Mouse (Mus musculus) liver, embryonic 14.5 days (tissue): ENCODE results near the gene Hivep2. TPM values are rescaled to one million over a fixed set of nuclear protein-coding genes. Genes with fewer than 3 reads are reported as not detected.

Experiments
- ATAC-seq: fragments of 200-750 bp; cut with Nextera tagmentation; 2 replicates; pipeline ENCODE4 v1.8.0; 2017; ENCODE audit warnings: moderate number of reproducible peaks, mild to moderate bottlenecking, moderate library complexity; ENCODE audit not compliant: insufficient read depth
- DNase-seq, 3 experiments: peaks; one replicate each; pipeline ENCODE4 v3.0.0-alpha.2; 2012 to 2013; ENCODE audit warnings: low read depth in 3 of 3, low spot score in 3 of 3
- H3K27ac ChIP-seq: fragments of 300-500 bp; sonication (generic); 2 replicates; pipeline ENCODE4 v1.5.1; 2014; ENCODE audit warnings: moderate library complexity, mild to moderate bottlenecking, control low read depth, inconsistent platforms
- H3K27me3 ChIP-seq: fragments of 300-500 bp; sonication (generic); 2 replicates; pipeline ENCODE4 v1.6.1; 2014; ENCODE audit warnings: mild to moderate bottlenecking, low read length, moderate library complexity; ENCODE audit not compliant: control insufficient read depth, insufficient read depth
- H3K36me3 ChIP-seq: fragments of 300-500 bp; sonication (generic); replicated peaks from 2 replicates; pipeline ENCODE4 v1.6.1; 2014; ENCODE audit warnings: low read depth; ENCODE audit not compliant: control insufficient read depth, insufficient read depth
- H3K4me1 ChIP-seq, 2 experiments: fragments of 200-500 bp in 1 of 2; fragments of 300-500 bp in 1 of 2; sonication (generic) in 1 of 2; replicated peaks; 2 replicates each; pipeline ENCODE4 v1.6.1; 2012 to 2014; ENCODE audit warnings: antibody characterized with exemption in 1 of 2, inconsistent platforms in 1 of 2, low read length in 1 of 2; ENCODE audit not compliant: control insufficient read depth in 2 of 2, insufficient read depth in 2 of 2
- H3K4me2 ChIP-seq: fragments of 300-500 bp; sonication (generic); 2 replicates; pipeline ENCODE4 v1.6.1; 2014; ENCODE audit warnings: low read depth, mild to moderate bottlenecking, control low read depth, moderate library complexity
- H3K4me3 ChIP-seq, 2 experiments: fragments of 200-500 bp in 1 of 2; fragments of 300-500 bp in 1 of 2; sonication (generic) in 1 of 2; 2 replicates each; pipeline ENCODE4 v1.5.1; 2012 to 2014; ENCODE audit warnings: low read depth in 2 of 2, low read length in 2 of 2, mild to moderate bottlenecking in 2 of 2, control low read depth in 1 of 2, inconsistent platforms in 1 of 2, moderate library complexity in 1 of 2; ENCODE audit not compliant: insufficient read depth in 1 of 2
- H3K9ac ChIP-seq: fragments of 300-500 bp; sonication (generic); replicated peaks from 2 replicates; pipeline ENCODE4 v1.6.1; 2014; ENCODE audit warnings: mild to moderate bottlenecking, control low read depth, moderate library complexity
- H3K9me3 ChIP-seq: fragments of 300-500 bp; sonication (generic); 2 replicates; pipeline ENCODE4 v1.6.1; 2016; ENCODE audit warnings: low read length, mixed read lengths; ENCODE audit not compliant: control insufficient read depth
- CTCF ChIP-seq: IDR thresholded peaks from 2 replicates; pipeline ENCODE4 v1.5.1; 2016; ENCODE audit warnings: antibody characterized with exemption, low read depth, control low read depth
- EP300 ChIP-seq: IDR thresholded peaks from 2 replicates; pipeline ENCODE4 v1.6.1; 2016; ENCODE audit warnings: antibody characterized with exemption, low read depth
- WGBS: fragments of 180-500 bp; shearing (Covaris S2); extraction: QIAGEN DNeasy Blood & Tissue Kit; methylation state at CpG from one replicate; pipeline ENCODE4 v1.1.7; 2014; ENCODE audit not compliant: insufficient replicate concordance; 5-methylcytosine and 5-hydroxymethylcytosine counted together
- polyA plus RNA-seq, 2 experiments: library from polyadenylated mRNA; depleted of rRNA in 1 of 2; stranded (reverse) in 1 of 2; unstranded in 1 of 2; fragments of >200 nt; fragmentation: Nextera tagmentation in 1 of 2; extraction: Ambion mirVana in 1 of 2; gene quantifications; 2 replicates each; pipeline versions ENCODE4 v1.2.1 to v1.2.3; 2012 to 2014

The Hivep2 gene
- polyA plus RNA-seq, 2 experiments = 0.32 to 0.33 TPM

DNA sequence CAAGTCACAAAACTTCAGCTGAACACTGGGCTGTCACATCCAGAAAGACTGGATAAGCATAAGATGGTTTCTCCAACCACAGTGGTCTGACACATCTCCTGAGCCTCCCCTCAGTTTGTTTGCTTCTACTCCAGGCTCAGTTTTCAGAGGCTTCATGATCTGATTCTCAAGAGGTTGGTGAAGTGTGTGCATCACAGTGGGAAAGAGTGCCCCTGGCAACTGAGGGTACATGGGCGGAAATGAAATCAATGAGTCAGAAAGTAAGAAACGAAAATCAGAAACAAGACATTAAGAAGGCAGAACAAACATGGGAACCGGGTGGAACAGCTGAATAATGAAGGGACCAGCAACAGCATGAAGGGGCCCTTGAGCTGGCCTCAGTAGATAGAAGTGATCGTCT, 31.5 kb downstream of the Hivep2 start:
- DNase-seq = no peak
- ATAC-seq = no peak
- Histone ChIP-seq H3K4me2 (no peak overlapping the region), H3K9ac (no peak overlapping the region), H3K4me1 (no peaks in the 10 kb centered on the region), H3K27ac (no peak overlapping the region), H3K27me3 (no peaks in the 10 kb centered on the region), H3K4me3 (no peak overlapping the region), H3K9me3 (no peaks in the 10 kb centered on the region), H3K36me3 (no peaks in the 10 kb centered on the region)
- WGBS = 59% methylated on average over 4 of the region's 4 CpGs
- TF ChIP-seq EP300 (no peak), CTCF (no peak)

GRCm38 (mm10) chr10:14004769-14005517, 39.1 kb downstream of the Hivep2 start:
- WGBS = 54% methylated on average over 4 of the region's 4 CpGs
- Histone ChIP-seq H3K9ac (no peak overlapping the region), H3K27me3 (no peaks in the 10 kb centered on the region), H3K27ac (no peak overlapping the region), H3K4me3 (no peak overlapping the region), H3K36me3 (no peaks in the 10 kb centered on the region), H3K4me2 (no peak overlapping the region), H3K9me3 (no peaks in the 10 kb centered on the region), H3K4me1 (no peaks in the 10 kb centered on the region)
- TF ChIP-seq EP300 (no peak), CTCF (no peak)
- no peak for DNase-seq
- no peak for ATAC-seq

GRCm38 (mm10) chr10:14009721-14010120, 43.8 kb downstream of the Hivep2 start:
- no peak overlapping the region for H3K4me2 ChIP-seq
- H3K4me1 ChIP-seq = peaks cover 0 to 5% of the 10 kb centered on the region in 2 experiments; a peak in 2 of 4 replicates
- no peak overlapping the region for H3K27ac ChIP-seq
- WGBS = 60% methylated on average over 2 of the region's 2 CpGs
- ATAC-seq = no peak
- DNase-seq = no peak
- no peak overlapping the region for H3K4me3 ChIP-seq
- no peaks in the 10 kb centered on the region for H3K27me3 ChIP-seq
- H3K36me3 ChIP-seq = no peaks in the 10 kb centered on the region
- no peak overlapping the region for H3K9ac ChIP-seq
- no peaks in the 10 kb centered on the region for H3K9me3 ChIP-seq
- no peak for TF ChIP-seq CTCF
- no peak for TF ChIP-seq EP300

- no peaks in the 10 kb centered on the region for H3K27me3 ChIP-seq
- no peak overlapping the region for H3K4me3 ChIP-seq
- no peaks in the 10 kb centered on the region for H3K36me3 ChIP-seq
- peaks cover 0 to 4% of the 10 kb centered on the region in 2 experiments; a peak in 1 of 4 replicates for H3K4me1 ChIP-seq
- H3K9ac ChIP-seq = no peak overlapping the region
- 56% methylated on average over 13 of the region's 13 CpGs for WGBS
- no peaks in the 10 kb centered on the region for H3K9me3 ChIP-seq
- TF ChIP-seq CTCF (no peak), EP300 (no peak)
- no peak overlapping the region for H3K4me2 ChIP-seq
- ATAC-seq (no peak), DNase-seq (no peak)
- H3K27ac ChIP-seq = no peak overlapping the region
Measured at GRCm38 (mm10) chr10:14016287-14016970, 50.6 kb downstream of the Hivep2 start.

DNA sequence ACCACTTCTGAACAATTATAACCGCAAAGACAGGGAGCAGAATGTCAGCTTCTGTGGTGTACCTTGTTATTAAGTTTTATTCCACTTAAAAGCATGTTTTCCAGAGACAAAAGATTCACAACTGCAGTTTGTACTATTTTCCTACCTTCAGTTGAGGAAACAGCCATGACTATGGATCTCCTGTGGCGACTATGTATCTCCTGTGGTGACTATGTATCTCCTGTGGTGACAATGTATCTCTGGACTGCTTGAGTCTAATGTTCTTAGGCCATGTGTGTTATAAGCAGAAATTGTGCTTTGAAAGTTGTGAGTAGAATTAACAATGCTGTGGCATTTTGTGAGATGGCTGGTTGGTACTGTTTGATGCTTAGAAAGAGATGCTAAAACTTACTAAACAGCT, 51.5 kb downstream of the Hivep2 start:
- no peak overlapping the region for H3K9ac ChIP-seq
- no peak overlapping the region for H3K27ac ChIP-seq
- H3K27me3 ChIP-seq = no peaks in the 10 kb centered on the region
- WGBS = 55% methylated on average over 2 of the region's 2 CpGs
- DNase-seq (no peak), ATAC-seq (no peak)
- H3K9me3 ChIP-seq = no peaks in the 10 kb centered on the region
- TF ChIP-seq EP300 = no peak
- no peak for TF ChIP-seq CTCF
- H3K36me3 ChIP-seq = no peaks in the 10 kb centered on the region
- no peak overlapping the region for H3K4me2 ChIP-seq
- peaks cover 0 to 4% of the 10 kb centered on the region in 2 experiments; a peak in 1 of 4 replicates for H3K4me1 ChIP-seq
- no peak overlapping the region for H3K4me3 ChIP-seq
